Mouse (Mus musculus): ENCODE measurements around the gene Cox7a1.

Gene Cox7a1

DNA sequence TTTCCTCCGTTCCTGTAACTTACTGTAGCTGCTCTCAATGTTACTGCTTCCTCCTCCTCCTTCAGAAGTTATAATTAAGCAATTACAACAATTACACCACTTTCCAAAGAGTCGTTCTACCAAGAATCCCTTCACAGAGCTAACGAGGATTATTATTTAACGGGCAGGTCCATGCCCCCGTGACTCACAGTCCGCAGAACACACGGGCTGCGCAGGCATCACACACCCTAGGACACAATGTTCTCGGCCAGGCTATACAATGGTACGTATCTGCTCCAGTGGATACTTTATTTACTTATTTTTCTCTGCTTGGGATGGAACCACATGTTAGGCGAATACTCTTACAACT, 36.0 kb downstream of the Cox7a1 start:
- DNase-seq (ENCODE audit: low spot score in 2 of 2), result no peak

DNA sequence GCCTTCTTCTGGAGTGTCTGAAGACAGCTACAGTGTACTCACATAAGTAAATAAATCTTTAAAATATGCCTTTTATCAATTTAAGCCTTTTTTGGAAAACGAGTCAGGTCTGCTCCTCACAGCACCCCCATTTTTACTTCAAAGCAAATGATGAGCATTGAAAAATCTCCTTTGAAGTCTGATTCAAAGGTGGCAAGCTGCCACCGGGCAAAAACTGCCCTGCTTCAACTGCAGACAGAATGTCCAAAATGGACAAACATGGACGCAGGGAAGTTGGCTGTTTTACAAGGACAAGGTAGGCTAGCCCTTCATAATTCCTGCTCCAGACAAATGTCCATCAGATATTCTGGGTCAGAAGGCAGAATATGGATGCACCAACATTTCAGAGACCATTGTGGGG, 37.5 kb downstream of the Cox7a1 start:
- no peak for DNase-seq (ENCODE audit: low spot score in 2 of 2)

DNA sequence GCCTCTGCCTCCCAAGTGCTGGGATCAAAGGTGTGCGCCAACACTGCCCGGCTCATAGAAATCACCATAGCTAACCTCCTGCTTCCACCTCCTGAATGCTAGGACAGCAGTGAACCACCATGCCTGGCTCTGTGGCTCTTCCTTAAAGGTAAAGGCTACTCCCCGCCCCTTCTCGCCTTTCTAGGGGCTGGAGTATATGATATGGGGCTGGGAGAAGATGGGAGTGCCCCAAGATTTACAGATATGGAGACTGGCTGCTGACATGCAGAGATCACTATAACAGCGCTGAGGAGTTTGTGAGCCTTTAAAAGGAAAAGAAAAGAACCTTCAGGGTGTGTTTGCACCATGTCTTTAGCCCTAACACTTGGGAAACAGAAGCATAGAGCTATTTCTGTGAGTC, 38.3 kb downstream of the Cox7a1 start:
- no peak for DNase-seq (ENCODE audit: low spot score in 2 of 2)

DNA sequence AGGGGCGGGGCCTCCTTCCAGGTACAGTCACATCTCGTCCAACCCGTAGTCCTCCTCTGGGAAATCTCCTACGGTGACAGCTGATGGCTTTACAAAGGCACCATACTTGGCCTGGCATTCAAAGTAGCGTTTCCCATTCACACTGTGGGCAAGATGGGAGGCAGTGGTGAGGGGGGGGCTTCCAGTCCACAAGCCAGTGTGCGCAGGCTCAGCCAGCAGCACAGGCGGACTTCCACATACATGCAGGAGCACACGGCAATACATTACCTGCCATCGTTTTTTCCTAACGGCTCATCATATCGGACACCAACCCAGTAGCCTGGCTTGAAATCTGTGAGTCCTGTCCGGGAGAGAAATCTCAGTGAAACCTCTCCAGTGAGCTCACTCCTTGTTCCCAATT, 40.3 kb downstream of the Cox7a1 start:
- no peak for DNase-seq (ENCODE audit: low spot score in 2 of 2)

DNA sequence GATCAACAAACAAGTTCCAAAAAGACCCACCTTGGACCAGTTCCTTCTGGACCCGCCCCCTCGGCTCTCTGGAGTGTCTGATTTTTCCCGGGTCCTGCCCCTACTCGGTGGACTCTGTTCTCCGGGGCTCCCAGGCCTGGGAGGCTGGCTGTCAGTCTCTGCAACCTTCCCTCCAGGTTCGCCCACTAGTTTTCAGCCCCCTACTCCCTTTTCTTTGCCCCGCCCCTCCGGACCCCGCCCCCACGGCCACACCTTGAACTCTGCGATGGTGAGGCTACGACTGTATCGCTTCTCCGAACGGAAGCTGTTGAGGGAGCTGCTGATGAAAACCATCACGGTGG, 47.4 kb downstream of the Cox7a1 start:
- no peak for DNase-seq (ENCODE audit: low spot score in 2 of 2)

DNA sequence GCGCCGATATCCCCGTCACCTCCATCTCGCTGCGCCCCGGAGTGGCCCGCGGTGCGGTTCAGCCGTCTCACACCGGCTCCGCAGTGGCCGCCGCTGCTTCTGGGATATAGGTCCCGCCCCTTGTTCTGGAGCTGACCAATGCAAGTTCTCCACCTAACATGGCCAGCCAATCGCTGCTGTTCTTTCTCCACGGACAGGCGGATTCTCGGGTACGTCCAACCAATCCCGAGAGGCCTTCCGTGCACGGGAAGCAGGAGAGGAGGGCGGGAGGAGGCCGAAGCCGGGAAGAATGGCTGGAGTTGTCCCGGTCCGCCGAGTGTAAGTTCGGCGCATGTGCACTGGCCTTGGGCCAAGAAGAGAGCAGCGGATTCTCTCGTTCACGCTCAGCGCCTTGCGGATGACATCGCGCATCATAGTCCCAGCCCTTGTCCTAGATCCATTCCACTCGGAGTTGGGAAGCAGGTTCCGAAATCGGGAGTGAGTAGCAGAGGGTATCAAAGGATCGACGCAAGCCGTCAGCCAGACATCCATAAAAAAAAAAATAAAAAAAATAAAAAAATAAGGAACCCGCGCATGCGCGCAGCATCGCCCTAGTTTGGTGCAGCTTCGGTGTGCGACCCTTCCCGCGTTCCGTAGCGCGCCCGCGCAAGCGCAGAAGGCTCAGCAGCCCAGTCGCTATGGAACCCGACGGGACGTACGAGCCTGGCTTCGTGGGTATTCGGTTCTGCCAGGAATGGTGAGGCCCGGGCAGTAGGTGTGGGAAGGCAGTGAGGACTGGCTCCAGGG, 47.9 kb downstream of the Cox7a1 start, which contains the start of the genes Polr2i and Tbcb:
Gene Polr2i, plus strand, starts transcription at position 280 of the 786 bp plus-strand sequence.
Gene Tbcb, minus strand, starts transcription at position 604 of the 786 bp plus-strand sequence.
- DNase-seq (ENCODE audit: low spot score in 2 of 2), result peak; percentile 96 to 98

DNA sequence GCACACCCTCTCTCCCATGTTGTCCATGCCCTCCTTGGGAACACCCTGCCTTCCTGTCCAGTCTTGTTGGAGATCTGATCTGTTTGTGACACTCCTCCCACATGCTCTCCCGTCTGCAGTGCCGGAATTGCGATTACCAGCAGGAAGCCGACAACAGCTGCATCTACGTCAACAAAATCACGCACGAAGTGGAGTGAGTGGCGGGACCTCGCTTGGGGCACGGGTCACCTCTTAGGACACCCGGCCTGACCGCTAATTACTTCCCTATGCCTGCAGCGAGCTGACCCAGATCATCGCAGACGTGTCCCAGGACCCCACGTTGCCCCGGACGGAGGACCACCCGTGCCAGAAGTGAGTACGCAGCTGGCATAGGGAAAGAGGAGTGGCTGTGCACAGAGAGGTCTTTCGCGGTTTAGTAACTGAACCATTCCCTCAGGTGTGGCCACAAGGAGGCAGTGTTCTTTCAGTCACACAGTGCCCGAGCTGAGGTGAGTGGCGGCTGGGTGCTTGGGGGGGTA, 48.7 kb downstream of the Cox7a1 start:
- DNase-seq (ENCODE audit: low spot score in 2 of 2), result no peak

DNA sequence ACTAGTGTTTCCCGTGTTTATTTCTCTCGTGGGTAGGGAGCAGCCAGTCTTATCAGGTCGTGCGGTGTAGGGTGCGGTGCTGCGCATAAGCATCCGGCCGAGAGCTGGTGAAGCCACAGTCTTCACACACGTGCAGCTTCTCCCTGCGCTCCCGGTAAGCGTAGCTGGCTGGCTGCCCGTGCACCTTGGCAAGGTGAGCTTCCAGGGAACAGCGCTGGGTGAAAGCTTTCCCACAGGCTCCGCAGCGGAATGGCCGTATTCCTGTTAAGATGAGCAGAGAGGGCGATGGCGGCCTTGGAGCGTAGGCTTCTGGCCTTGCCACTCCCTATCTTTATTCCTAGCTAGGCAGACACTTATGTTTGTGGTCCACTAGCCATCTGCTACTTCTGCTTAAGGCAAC, 49.4 kb downstream of the Cox7a1 start:
- no peak for DNase-seq (ENCODE audit: low spot score in 2 of 2)

DNA sequence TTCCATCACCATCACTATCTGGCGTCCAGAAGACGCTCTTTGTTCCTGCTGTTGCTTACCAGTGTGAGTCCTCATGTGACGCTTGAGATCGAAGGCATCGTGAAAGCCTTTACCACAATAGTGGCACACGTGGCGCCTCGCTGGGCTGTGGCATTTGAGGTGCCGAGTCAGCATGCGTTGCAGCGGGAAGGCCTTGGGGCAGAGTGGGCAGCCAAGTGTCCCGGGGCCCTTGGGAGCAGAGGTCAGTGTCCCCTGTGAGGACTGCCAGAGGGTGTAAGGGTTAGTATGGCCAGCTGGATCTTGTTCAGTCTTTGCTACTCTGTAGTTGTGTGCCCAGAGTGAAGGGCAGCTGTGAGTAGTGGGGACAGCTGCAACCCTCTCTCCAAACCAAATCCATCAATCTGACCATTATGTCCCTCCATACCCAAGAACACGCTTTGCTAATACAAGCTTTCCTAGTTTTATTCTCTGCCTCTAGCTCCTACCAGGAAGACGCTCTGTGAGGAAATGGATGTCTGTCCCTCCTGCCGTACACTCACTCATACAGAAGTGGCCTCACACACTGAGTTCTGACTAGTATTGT, 50.4 kb downstream of the Cox7a1 start:
- no peak for DNase-seq (ENCODE audit: low spot score in 2 of 2)

DNA sequence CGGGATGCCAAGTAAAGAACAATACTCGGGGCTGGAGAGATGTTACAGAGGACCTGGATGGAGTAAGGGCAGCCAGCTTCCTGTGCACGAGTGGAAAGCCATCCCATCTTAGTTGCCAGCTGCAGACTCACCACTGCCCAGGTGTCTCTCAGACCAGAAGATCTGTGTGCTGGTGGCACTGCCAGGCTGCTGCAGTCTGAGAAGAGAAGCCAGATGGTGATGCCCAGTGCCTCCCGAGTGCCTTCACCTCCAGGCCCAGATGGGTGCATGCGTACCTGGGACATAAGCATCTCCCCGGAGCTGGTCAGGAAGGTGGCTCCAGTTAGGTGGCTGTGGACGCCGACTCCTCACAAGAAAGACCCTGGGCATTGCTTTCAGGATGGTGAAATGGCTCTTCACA, 51.1 kb downstream of the Cox7a1 start:
- no peak for DNase-seq (ENCODE audit: low spot score in 2 of 2)

DNA sequence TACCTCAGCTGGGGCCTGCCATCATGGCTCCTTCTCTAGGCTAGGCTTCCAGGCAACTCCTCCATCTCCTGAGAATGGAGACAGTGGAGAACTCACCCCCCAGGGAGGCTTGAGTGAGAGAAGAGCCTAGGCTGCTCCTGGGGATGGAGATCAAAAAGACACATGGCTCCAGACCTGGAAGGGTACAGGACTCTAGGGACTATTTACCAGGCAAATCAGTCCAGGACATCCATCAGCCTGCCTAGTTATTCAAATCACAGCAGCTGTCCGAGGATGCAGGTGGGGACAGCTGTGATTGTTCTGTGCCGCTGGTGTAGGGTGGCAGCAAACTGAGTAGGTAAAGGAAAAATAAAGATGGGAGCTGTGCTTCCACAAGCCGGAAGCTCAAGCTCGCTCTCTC, 51.7 kb downstream of the Cox7a1 start, which contains the start of gene Ovol3:
Gene Ovol3, minus strand, starts transcription at position 101 of the 400 bp plus-strand sequence.
- no peak for DNase-seq (ENCODE audit: low spot score in 2 of 2)

Measured in frontal cortex, postnatal 25 days (tissue).